ENCODE assay signal across 8 mouse cellular contexts in genomic region chr5:3657085-3657484, GRCm38 (mm10). TPM values are rescaled to one million over a fixed set of nuclear protein-coding genes. Genes with fewer than 3 reads are reported as not detected.
DNase-seq lines count a peak whose midpoint lies in the region; ATAC-seq and TF ChIP-seq lines count a peak whose summit lies in the region.

TSS of gene Gatad1 (minus strand) at chr5:3657185.

- peak within 1 kb of the TSS; percentile 83 for H3K4me3 ChIP-seq in testis, adult 2 months (ENCODE audit: control insufficient read depth, low read depth, low read length)
- H3K4me3 ChIP-seq in forebrain, embryonic 10.5 days: no peak within 1 kb of the TSS
- H3K4me3 ChIP-seq in limb, embryonic 15.5 days: no peak within 1 kb of the TSS
- H3K4me3 ChIP-seq in stomach, embryonic 15.5 days (replicated peaks): no peak within 1 kb of the TSS

- H3K9ac ChIP-seq in limb, embryonic 15.5 days: no peak within 1 kb of the TSS
- H3K9ac ChIP-seq in stomach, embryonic 15.5 days: no peak within 1 kb of the TSS

- peak; percentile 65 for TF ChIP-seq POLR2A in testis, adult 2 months (IDR thresholded peaks at IDR 0.05; ENCODE audit: control insufficient read depth, low read depth, low read length)

- peaks cover 2% of the 10 kb centered on the region; the same call in 1 of the 2 replicates for H3K36me3 ChIP-seq in testis, adult 2 months (ENCODE audit: control insufficient read depth, insufficient read depth, low read length)
- no peaks in the 10 kb centered on the region for H3K36me3 ChIP-seq in forebrain, embryonic 10.5 days (replicated peaks)
- no peaks in the 10 kb centered on the region for H3K36me3 ChIP-seq in limb, embryonic 15.5 days
- no peaks in the 10 kb centered on the region for H3K36me3 ChIP-seq in stomach, embryonic 15.5 days

- H3K4me2 ChIP-seq in limb, embryonic 15.5 days: no peak within 1 kb of the TSS
- H3K4me2 ChIP-seq in stomach, embryonic 15.5 days: no peak within 1 kb of the TSS

- ATAC-seq in limb, embryonic 15.5 days (ENCODE audit: insufficient number of reproducible peaks, low FRiP score, low TSS enrichment, low read depth): no peak
- ATAC-seq in stomach, embryonic 15.5 days (ENCODE audit: insufficient read depth, low FRiP score, low read depth): no peak

- no peaks in the 10 kb centered on the region for H3K9me3 ChIP-seq in forebrain, embryonic 10.5 days
- H3K9me3 ChIP-seq in limb, embryonic 15.5 days: no peaks in the 10 kb centered on the region
- H3K9me3 ChIP-seq in stomach, embryonic 15.5 days: no peaks in the 10 kb centered on the region

- no peaks in the 10 kb centered on the region for H3K4me1 ChIP-seq in testis, adult 2 months (ENCODE audit: control insufficient read depth, insufficient read depth, low read length)
- H3K4me1 ChIP-seq in forebrain, embryonic 10.5 days: no peaks in the 10 kb centered on the region
- H3K4me1 ChIP-seq in limb, embryonic 15.5 days: no peaks in the 10 kb centered on the region
- H3K4me1 ChIP-seq in stomach, embryonic 15.5 days: no peaks in the 10 kb centered on the region

- no peak for DNase-seq in testis, postnatal 14 days (ENCODE audit: low spot score)
- DNase-seq in forebrain, embryonic 10.5 days (ENCODE audit: extremely low spot score, low spot score): no peak
- DNase-seq in heart, postnatal 4 days: no peak
- no peak for DNase-seq in right cerebral cortex, postnatal 4 days
- DNase-seq in kidney, postnatal 14 days: no peak

- no peak for TF ChIP-seq CTCF in testis, adult 2 months (IDR thresholded peaks at IDR 0.05; ENCODE audit: control insufficient read depth, insufficient read depth, insufficient replicate concordance, low read depth, low read length)

- WGBS in forebrain, embryonic 10.5 days: 89% methylated on average over 5 of the region's 5 CpGs
- 73% methylated on average over 5 of the region's 5 CpGs for WGBS in limb, embryonic 15.5 days
- 77% methylated on average over 5 of the region's 5 CpGs for WGBS in stomach, embryonic 15.5 days

- no peaks in the 10 kb centered on the region for H3K27me3 ChIP-seq in testis, adult 2 months (ENCODE audit: control insufficient read depth, insufficient read depth, low read length)
- H3K27me3 ChIP-seq in forebrain, embryonic 10.5 days (ENCODE audit: poor library complexity, severe bottlenecking): no peaks in the 10 kb centered on the region
- no peaks in the 10 kb centered on the region for H3K27me3 ChIP-seq in limb, embryonic 15.5 days
- H3K27me3 ChIP-seq in stomach, embryonic 15.5 days (replicated peaks): no peaks in the 10 kb centered on the region

- peak within 1 kb of the TSS; percentile 95 for H3K27ac ChIP-seq in testis, adult 2 months (ENCODE audit: control insufficient read depth, insufficient read depth, low read depth, low read length)
- no peak within 1 kb of the TSS for H3K27ac ChIP-seq in forebrain, embryonic 10.5 days
- H3K27ac ChIP-seq in limb, embryonic 15.5 days: no peak within 1 kb of the TSS
- no peak within 1 kb of the TSS for H3K27ac ChIP-seq in stomach, embryonic 15.5 days

RNA-seq across cellular contexts. Expression of gene Gatad1, which starts in this region (rescaled TPM):
- 120 and 121 TPM in 2 replicates for polyA plus RNA-seq in testis, adult 2 months (2012; rRNA removed)
- polyA plus RNA-seq in forebrain, embryonic 10.5 days (2016; fragmentation: Nextera tagmentation; extraction: Ambion mirVana): 70.6 and 77.4 TPM in 2 replicates
- 100 to 1,000 TPM; 105 to 110 TPM for total RNA-seq in heart, postnatal 4 days (2021)
- 42.6 and 49.3 TPM in 2 replicates for polyA plus RNA-seq in limb, embryonic 15.5 days (2015; fragmentation: Nextera tagmentation; extraction: Ambion mirVana)
- 56.0 and 59.3 TPM in 2 replicates for polyA plus RNA-seq in stomach, embryonic 15.5 days (2015; fragmentation: Nextera tagmentation; extraction: Ambion mirVana)
